Mouse (Mus musculus): ENCODE data around the gene Timm8a1.

DNA sequence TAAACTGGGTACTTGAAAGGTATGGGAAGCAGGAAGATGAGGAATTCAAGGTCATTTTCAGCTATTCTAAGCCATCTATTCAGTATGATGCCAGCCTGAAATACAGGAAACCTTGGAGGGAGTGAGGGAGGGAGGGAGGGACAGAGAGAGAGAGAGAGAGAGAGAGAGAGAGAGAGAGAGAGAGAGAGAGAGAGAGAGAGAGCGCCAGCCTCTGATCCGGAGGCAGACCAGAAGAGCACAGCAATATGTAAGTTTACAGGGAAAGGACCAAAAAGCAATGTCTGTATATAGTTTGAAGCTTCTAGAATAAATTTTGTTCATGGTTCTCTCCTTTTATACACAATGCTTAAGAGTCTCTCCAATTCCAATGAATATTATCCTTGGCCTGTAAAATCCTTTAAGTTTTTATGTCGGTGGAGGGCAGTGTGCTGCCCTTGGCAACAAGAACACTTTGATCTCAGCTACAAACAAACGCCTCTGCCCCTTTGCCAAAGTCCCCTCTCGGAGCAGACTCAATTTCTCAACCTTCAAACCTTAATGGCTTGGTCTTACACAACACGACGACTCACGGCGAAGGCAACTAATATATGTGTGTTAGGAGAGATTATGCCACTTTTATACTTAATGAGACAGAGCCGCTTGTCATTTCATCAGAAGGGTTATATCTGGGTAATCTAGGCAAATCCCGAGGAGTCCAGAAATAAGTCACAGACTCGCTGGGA is 1.1 kb downstream of the Timm8a1 start:
- TF ChIP-seq CTCF (IDR thresholded peaks at IDR 0.05; ENCODE audit: low read depth, low read length) (no peak), EP300 (IDR thresholded peaks at IDR 0.05; ENCODE audit: insufficient read depth, low read depth, low read length) (no peak)
